Mouse (Mus musculus) brain, embryonic 14.5 days (tissue): ENCODE measurements around the gene Numa1.

Source experiments
- CTCF ChIP-seq: fragments of 200-500 bp; IDR thresholded peaks from 2 replicates; pipeline ENCODE4 v1.5.1; 2012; ENCODE audit warnings: inconsistent platforms, mild to moderate bottlenecking, moderate library complexity, borderline replicate concordance; ENCODE audit not compliant: insufficient read depth, insufficient read length; ENCODE audit errors: extremely low read depth
- POLR2A ChIP-seq: fragments of 200-500 bp; IDR thresholded peaks from 2 replicates; pipeline ENCODE4 v1.6.1; 2012; ENCODE audit warnings: mild to moderate bottlenecking, inconsistent platforms, borderline replicate concordance; ENCODE audit not compliant: poor library complexity, insufficient read depth, insufficient read length, severe bottlenecking; ENCODE audit errors: extremely low read depth

DNA sequence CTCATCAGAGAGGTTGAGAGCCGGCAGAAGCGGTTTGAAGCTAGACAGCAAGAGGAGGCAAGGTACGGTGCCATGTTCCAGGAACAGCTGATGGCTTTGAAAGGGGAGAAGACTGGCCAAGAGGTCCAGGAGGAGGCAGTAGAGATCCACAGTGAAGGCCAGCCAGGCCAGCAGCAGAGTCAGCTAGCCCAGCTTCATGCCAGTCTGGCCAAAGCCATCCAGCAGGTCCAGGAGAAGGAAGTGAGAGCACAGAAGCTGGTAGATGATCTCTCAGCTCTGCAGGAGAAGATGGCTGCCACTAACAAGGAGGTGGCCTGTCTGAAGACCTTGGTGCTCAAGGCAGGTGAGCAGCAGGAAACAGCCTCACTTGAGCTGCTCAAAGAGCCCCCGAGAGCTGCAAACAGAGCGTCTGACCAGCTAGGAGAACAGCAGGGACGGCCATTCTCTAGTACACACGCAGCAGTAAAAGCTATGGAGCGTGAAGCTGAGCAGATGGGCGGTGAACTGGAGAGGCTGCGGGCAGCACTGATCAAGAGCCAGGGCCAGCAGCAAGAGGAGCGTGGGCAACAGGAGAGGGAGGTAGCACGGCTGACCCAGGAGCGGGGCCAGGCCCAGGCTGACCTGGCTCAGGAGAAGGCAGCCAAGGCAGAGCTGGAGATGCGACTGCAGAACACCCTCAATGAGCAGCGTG lies 65.7 kb downstream of the Numa1 start:
- no peak for TF ChIP-seq CTCF
- TF ChIP-seq POLR2A: no peak
